Mouse (Mus musculus): ENCODE results near the gene Csnk1d.

DNA sequence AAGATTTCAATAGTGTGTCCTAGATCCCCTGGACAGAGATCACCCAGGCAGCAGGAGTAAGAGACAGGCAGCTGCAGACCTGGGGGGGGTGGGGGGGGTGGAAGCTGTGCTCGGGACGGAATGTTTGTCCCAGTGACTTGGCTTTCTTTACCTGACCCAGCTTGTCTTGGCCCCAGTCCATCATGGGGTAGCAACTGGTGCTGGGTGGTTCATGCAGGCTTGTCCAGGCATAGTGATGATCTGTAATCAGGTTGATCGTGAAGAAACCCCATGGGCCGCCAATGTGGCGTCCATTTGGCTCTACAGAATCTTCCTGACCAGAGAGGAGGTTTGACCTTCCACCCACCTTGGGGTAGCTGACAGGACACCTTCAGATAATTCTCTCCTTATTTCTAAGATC lies 45.2 kb downstream of the Csnk1d start:
- TF ChIP-seq GATA1 (IDR thresholded peaks at IDR 0.05; ENCODE audit: borderline replicate concordance, low read length) (no peak), FLI1 (IDR thresholded peaks at IDR 0.05; ENCODE audit: low read length) (no peak)

All from megakaryocyte, embryonic 14.5 days (primary cell).